Mouse (Mus musculus): ENCODE measurements at regions not wholly inside any gene's neighbourhood (a gene's known extent, or its start where the extent isn't known, plus 50 kb on each side); places are given as distances from the start of the nearest gene placed in this dataset.

GRCm38 (mm10) chr2:28395391-28395790, 51.2 kb upstream of the Ppp1r26 start:
- no peak overlapping the region for H3K9ac ChIP-seq (replicated peaks)
- no peaks in the 10 kb centered on the region for H3K9me3 ChIP-seq (replicated peaks)
- no peak overlapping the region for H3K27ac ChIP-seq (replicated peaks)
- 92% methylated on average over 6 of the region's 6 CpGs for WGBS
- no peaks in the 10 kb centered on the region for H3K27me3 ChIP-seq (replicated peaks)
- ATAC-seq (ENCODE audit: low FRiP score), result no peak
- peaks cover 14% of the 10 kb centered on the region for H3K4me1 ChIP-seq
- H3K4me2 ChIP-seq, result no peak overlapping the region
- no peak overlapping the region for H3K4me3 ChIP-seq (replicated peaks)
- no peaks in the 10 kb centered on the region for H3K36me3 ChIP-seq

Measured in neural tube, embryonic 15.5 days (tissue).